ENCODE assay signal across 9 mouse cellular contexts in genomic region chr11:117306311-117307088, GRCm38 (mm10).
A peak's percentile ranks its signal among the peaks of the same experiment; 100 is the strongest.
DNase-seq lines count a peak whose midpoint lies in the region; ATAC-seq and TF ChIP-seq lines count a peak whose summit lies in the region.
"Had no signal": no experiment of that assay in that cellular context is flagged by ENCODE, and none has a peak within 500 bp of the region (broad histone marks: within the 10 kb centered on the region; RNA-seq: fewer than 3 reads in every experiment).

No protein-coding gene starts in this region.

- ATAC-seq in forebrain, embryonic 11.5 days (replicated peaks; ENCODE audit: low FRiP score) = no peak
- peak; percentile 34 to 55 for ATAC-seq in hematopoietic stem cell, adult 5-6 weeks (replicated peaks in 1 of 2; ENCODE audit: insufficient read depth in 1 of 2, low FRiP score in 2 of 2, low TSS enrichment in 1 of 2, low read depth in 1 of 2, poor library complexity in 2 of 2, severe bottlenecking in 2 of 2)

- peaks cover 76% of the 10 kb centered on the region for H3K4me1 ChIP-seq in forebrain, embryonic 10.5 days
- H3K4me1 ChIP-seq in forebrain, embryonic 11.5 days (replicated peaks; ENCODE audit: control insufficient read depth, insufficient read depth, low read length) = peaks cover 15% of the 10 kb centered on the region
- H3K4me1 ChIP-seq in lung, adult 2 months (ENCODE audit: control insufficient read depth, insufficient read depth, low read length) = peaks cover 33% of the 10 kb centered on the region

- DNase-seq in forebrain, embryonic 10.5 days (ENCODE audit: extremely low spot score, low spot score) = no peak
- DNase-seq in forebrain, embryonic 11.5 days (ENCODE audit: low spot score) = no peak
- DNase-seq in lung, postnatal 4 days = peak; percentile 36 to 44
- no peak for DNase-seq in lung, adult 2 months
- peak; percentile 63 for DNase-seq in naive thymus-derived CD4-positive, alpha-beta T cell, adult 2 months (ENCODE audit: low read depth)
- no peak for DNase-seq in right cerebral cortex, postnatal 14 days
- no peak for DNase-seq in ovary, adult 18-20 months (ENCODE audit: low spot score)
- DNase-seq: gastrocnemius, postnatal 36 days had no signal

- H3K4me2 ChIP-seq in forebrain, embryonic 11.5 days (ENCODE audit: low read depth, low read length, severe bottlenecking) = no peak overlapping the region

- no peak overlapping the region for H3K4me3 ChIP-seq in forebrain, embryonic 10.5 days
- no peak overlapping the region for H3K4me3 ChIP-seq in forebrain, embryonic 11.5 days (ENCODE audit: low read depth, low read length)
- H3K4me3 ChIP-seq in lung, adult 2 months (replicated peaks; ENCODE audit: extremely low read depth, low read depth, low read length) = no peak overlapping the region

- H3K36me3 ChIP-seq in forebrain, embryonic 10.5 days (replicated peaks) = peaks cover 35% of the 10 kb centered on the region
- H3K36me3 ChIP-seq in forebrain, embryonic 11.5 days (ENCODE audit: control insufficient read depth, insufficient read depth, low read length) = no peaks in the 10 kb centered on the region; the same call in 1 of the 2 replicates

- H3K27me3 ChIP-seq in forebrain, embryonic 10.5 days (ENCODE audit: poor library complexity, severe bottlenecking) = no peaks in the 10 kb centered on the region
- H3K27me3 ChIP-seq in forebrain, embryonic 11.5 days (ENCODE audit: control insufficient read depth, insufficient read depth, low read length) = no peaks in the 10 kb centered on the region

- TF ChIP-seq CTCF in lung, adult 2 months (IDR thresholded peaks at IDR 0.05; ENCODE audit: insufficient read depth, low read length) = no peak

- no peak for TF ChIP-seq POLR2A in lung, adult 2 months (IDR thresholded peaks at IDR 0.05; ENCODE audit: borderline replicate concordance, extremely low read depth, low read depth, low read length)

- H3K9me3 ChIP-seq in forebrain, embryonic 10.5 days = no peaks in the 10 kb centered on the region
- no peaks in the 10 kb centered on the region for H3K9me3 ChIP-seq in forebrain, embryonic 11.5 days (ENCODE audit: control insufficient read depth, low read length)

- H3K9ac ChIP-seq in forebrain, embryonic 11.5 days (ENCODE audit: low read length) = no peak overlapping the region

- H3K27ac ChIP-seq in forebrain, embryonic 10.5 days = 0 out of 2 replicates have a peak overlapping the region, but pooled peaks have one; percentile 3
- H3K27ac ChIP-seq in forebrain, embryonic 11.5 days (ENCODE audit: low read depth, low read length) = no peak overlapping the region

- 74% methylated on average over 14 of the region's 14 CpGs for WGBS in forebrain, embryonic 10.5 days
- WGBS in forebrain, embryonic 11.5 days = 70% methylated on average over 14 of the region's 14 CpGs
- WGBS in lung, adult 2 months = 48% methylated on average over 14 of the region's 14 CpGs

Comparison
In these comparisons a context has a peak if more than half of its experiments do, and no peak if none do; other contexts are left out.
1. DNase-seq: peak in lung, postnatal 4 days (2 of 2) and naive thymus-derived CD4-positive, alpha-beta T cell, adult 2 months (single experiment); none in forebrain, embryonic 10.5 days (single experiment), forebrain, embryonic 11.5 days (single experiment), lung, adult 2 months (single experiment), right cerebral cortex, postnatal 14 days (single experiment) and ovary, adult 18-20 months (single experiment).